Mouse (Mus musculus): Measurements from ENCODE around the gene Tcf19.

The Tcf19 gene

DNA sequence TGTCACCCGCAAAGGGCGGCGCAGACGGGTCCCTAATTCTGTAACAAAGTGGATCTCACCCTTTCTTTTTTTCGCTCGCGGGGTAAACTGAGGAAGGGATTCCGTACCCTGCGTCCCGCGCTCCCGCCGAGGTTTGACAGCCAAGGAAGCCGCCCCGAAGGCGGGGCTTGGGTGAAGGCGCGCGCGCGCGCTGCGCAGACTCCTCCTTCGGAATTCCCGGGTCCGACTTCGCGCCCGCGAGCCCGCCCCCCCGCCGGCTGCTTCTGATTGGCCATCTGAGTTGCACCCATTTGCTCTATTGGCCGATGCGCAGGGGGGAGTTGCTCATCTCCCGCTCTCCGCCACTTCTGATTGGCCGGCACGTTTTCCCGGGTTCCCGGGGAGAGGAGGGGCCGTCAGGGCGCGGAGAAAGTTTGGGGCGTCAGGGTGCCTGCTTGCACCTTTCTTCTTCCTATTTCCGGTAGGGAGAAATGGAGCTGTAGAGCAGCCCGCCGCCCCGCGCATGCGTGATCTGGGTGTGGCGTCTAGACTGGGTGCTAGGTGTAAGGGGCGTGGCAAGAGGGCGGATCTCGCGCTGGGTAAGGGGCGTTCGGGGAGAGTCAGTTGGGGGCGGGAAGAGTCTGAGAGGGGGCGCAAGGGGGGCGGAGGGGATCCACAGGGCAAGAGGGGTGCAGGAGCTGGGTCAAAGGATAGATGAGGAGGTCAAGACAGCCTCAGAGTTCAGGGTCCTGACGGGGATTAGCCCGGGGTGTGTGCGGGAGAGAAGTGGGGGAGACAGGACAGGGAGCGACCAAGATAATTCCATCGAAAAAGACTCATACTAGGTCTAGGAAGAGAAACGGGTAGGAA, at the start of gene Tcf19, which contains the start of gene Cchcr1:
Gene Tcf19 (minus strand): TSS at position 173 of the 849 bp plus-strand sequence.
Gene Cchcr1 (plus strand): TSS at position 449 of the 849 bp plus-strand sequence.
- DNase-seq (ENCODE audit: low read depth), result peak; percentile 97

- no peak for DNase-seq (ENCODE audit: low read depth)
Measured at GRCm38 (mm10) chr17:35558216-35558615, 41.6 kb upstream of the Tcf19 start.

- DNase-seq (ENCODE audit: low read depth), result no peak
Measured at GRCm38 (mm10) chr17:35557351-35557750, 40.7 kb upstream of the Tcf19 start.

DNA sequence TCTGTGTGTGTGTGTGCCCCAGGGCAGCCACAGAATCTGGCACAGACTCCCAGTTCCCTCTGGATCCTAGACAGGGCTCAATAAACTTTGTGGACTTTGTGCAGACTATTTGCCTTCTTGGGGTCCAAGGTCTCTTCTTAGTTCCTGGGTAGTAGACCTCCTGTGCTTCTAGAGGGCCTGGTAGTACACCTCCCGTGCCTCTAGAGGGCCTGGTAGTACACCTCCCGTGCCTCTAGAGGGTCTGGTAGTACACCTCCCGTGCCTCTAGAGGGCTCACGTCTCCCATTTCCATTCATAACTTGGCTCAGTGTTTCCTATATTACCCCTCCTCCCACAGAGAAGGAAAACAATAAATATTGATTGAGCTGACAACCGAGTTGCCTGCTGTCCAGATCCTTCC, 40.2 kb upstream of the Tcf19 start:
- DNase-seq (ENCODE audit: low read depth), result peak; percentile 25

GRCm38 (mm10) chr17:35556186-35556765, 39.7 kb upstream of the Tcf19 start:
- DNase-seq (ENCODE audit: low read depth), result no peak

- no peak for DNase-seq (ENCODE audit: low read depth)
Measured at GRCm38 (mm10) chr17:35554761-35555397, 38.3 kb upstream of the Tcf19 start.

- no peak for DNase-seq (ENCODE audit: low read depth)
Measured at GRCm38 (mm10) chr17:35554321-35554720, 37.7 kb upstream of the Tcf19 start.

DNA sequence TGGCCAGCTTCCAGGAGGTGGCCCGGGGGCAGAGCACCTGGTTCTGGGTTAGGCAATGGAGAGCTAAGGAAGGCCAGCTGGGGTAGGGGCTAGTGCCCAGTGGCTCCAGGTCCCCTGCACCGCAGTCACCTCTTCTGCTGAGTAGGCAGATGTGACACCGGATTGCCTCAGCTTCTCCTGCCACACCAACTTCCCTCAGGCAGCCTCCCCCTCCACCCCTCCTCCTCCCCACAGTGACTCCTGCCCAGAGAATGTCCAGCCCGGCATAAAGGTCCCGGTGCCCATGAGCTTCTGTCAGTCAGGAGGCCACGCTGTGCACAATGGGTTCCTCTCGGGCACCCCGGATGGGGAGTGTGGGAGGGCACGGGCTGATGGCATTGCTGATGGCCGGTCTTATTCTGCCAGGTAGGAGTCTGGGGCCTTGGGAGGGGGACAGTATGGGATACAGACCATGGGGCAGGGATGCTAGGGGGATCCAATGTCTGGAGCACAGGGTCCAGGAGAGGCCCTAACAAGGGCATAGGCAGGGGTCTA, 35.3 kb upstream of the Tcf19 start, which contains the start of gene Cdsn:
Gene Cdsn (plus strand): TSS at position 248 of the 534 bp plus-strand sequence.
- no peak for DNase-seq (ENCODE audit: low read depth)

DNA sequence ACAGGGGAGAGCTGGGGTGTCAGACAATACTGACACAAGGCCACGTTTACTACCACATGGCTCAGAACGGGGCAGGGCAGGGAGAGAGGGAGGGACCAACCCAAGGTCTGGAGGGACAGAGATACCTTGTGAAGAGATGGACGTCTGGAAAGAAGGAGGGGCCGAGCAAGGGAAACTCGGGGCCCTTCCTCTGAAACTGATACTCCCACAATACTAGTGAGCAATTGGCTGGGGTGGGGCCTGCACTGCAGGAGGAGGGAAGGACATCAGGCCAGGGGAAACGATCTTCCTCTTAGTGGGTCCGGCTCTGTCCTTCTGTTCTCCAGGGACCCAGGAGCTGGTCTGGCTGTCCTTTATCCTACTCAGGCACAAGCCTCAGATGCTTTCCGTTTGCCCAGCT, 34.2 kb upstream of the Tcf19 start:
- DNase-seq (ENCODE audit: low read depth), result no peak

GRCm38 (mm10) chr17:35550143-35550494, 33.5 kb upstream of the Tcf19 start:
- DNase-seq (ENCODE audit: low read depth), result no peak

DNA sequence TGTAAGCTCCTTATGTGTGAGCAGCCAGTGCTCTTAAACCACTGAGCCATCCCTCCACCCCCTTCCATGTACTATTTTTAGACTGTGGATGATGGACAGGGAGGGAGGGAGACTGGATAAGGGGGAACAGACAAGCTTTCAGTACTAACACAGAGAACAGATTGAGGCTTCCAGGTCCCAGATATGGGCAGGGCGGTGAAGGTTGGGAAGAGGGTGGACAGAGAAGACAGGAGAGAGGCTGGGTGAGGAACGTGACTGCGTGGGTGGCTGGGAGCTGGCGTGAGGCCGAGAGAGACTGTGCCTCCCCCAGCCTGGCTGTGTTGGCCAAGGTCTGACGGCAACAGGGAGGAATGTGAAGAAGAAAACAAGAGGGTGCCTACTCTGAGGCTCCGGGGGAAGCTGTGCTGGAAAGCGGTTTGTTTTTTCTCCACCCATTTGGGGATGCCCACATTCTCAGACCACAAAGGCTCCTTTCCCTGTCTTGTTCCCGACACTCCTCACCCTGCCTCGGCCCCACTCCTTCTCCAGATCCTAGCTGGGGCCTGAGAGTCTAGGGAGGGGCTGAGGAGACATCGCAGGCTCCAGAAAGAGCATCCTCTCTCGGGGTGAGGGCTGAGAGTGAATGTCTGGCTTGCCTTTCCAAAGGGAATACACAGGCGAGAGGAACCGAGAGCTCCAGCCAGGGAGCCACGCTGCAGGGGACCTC, 33.0 kb upstream of the Tcf19 start:
- DNase-seq (ENCODE audit: low read depth), result no peak

- no peak for DNase-seq (ENCODE audit: low read depth)
Measured at GRCm38 (mm10) chr17:35548636-35549035, 32.0 kb upstream of the Tcf19 start.

DNA sequence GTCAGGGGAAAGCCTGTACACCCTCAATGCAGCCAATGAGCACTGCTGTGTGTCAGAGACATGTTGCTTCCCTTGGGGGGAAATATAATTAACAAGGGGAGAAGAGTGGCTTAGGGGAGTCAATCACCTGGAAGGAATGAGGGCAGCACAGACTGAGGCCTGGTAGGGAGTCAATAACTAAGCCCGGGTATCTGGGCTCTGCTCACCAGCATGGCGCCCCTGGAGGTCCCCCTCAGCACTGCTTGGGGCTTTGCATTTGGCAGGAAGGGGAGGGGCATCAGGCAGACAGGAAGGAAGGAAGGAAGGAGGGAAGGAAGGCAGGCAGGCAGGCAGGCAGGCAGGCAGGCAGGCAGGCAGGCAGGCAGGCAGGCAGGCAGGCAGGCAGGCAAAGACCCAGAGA, 30.8 kb upstream of the Tcf19 start:
- DNase-seq (ENCODE audit: low read depth), result no peak

GRCm38 (mm10) chr17:35544680-35545079, 28.1 kb upstream of the Tcf19 start:
- peak; percentile 28 for DNase-seq (ENCODE audit: low read depth)

- DNase-seq (ENCODE audit: low read depth), result no peak
Measured at GRCm38 (mm10) chr17:35544001-35544400, 27.4 kb upstream of the Tcf19 start.

DNA sequence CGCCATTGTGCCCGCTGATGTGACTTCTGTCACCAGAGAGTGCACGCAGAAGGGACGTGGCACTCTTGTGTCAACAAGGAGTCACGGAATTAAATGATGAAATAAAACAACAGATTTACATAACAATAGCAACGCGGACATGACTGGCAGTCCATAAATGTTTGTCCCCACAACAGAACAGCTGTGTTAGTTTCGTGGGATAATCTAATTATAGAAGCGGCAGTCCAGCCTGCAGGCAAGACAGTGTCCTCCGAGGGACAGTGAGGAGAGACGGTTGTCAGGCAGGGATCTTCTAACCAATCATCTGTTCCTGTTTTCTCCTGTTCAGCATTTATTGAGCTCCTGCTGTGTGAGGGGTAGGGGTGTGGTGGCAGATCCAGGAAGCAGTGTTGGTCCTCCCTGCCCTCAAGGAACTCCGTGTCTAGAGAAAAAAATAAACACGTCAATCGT, 26.8 kb upstream of the Tcf19 start:
- DNase-seq (ENCODE audit: low read depth), result no peak

- DNase-seq (ENCODE audit: low read depth), result no peak
Measured at GRCm38 (mm10) chr17:35542761-35543411, 26.3 kb upstream of the Tcf19 start.

GRCm38 (mm10) chr17:35539540-35539939, 22.9 kb upstream of the Tcf19 start:
- DNase-seq (ENCODE audit: low read depth), result no peak

GRCm38 (mm10) chr17:35538476-35538875, 21.9 kb upstream of the Tcf19 start:
- DNase-seq (ENCODE audit: low read depth), result no peak

DNA sequence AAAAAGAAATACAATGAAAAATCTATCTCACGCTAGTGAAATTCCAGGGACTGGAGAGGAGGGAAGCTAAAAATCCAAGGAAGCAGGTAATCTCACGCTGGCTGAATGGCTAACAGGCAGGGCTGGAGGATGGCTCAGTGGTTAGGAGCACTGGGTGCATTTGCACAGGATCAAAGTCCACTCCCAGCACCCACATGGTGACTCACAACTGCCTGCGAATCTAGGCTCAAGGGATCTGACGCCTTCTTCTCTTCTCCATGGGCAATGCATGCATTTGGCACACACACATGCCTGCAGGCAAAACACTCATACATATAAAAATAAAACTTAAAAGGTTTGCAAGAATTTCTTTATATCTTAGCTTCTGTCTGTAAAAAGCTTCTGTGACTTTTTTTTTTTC, 20.8 kb upstream of the Tcf19 start:
- DNase-seq (ENCODE audit: low read depth), result no peak

GRCm38 (mm10) chr17:35534343-35534742, 17.7 kb upstream of the Tcf19 start:
- peak; percentile 57 for DNase-seq (ENCODE audit: low read depth)
